Mouse (Mus musculus) midbrain, embryonic 10.5 days (tissue): ENCODE data around the gene Ube2l3. TPM values are rescaled to one million over a fixed set of nuclear protein-coding genes. Genes with fewer than 3 reads are reported as not detected.

Experiments used
- DNase-seq: peaks from one replicate; pipeline ENCODE4 v3.0.0-alpha.2; 2017; ENCODE audit warnings: low spot score
- H3K27ac ChIP-seq: fragments of 300-500 bp; sonication (generic); replicated peaks from 2 replicates; pipeline ENCODE4 v1.5.1; 2016; ENCODE audit warnings: mild to moderate bottlenecking
- H3K27me3 ChIP-seq: fragments of 300-500 bp; sonication (generic); 2 replicates; pipeline ENCODE4 v1.6.1; 2016; ENCODE audit warnings: low read depth, mild to moderate bottlenecking; ENCODE audit not compliant: poor library complexity, severe bottlenecking
- H3K36me3 ChIP-seq: fragments of 300-500 bp; sonication (generic); 2 replicates; pipeline ENCODE4 v1.6.1; 2016; ENCODE audit warnings: mild to moderate bottlenecking, moderate library complexity
- H3K4me1 ChIP-seq: fragments of 300-500 bp; sonication (generic); 2 replicates; pipeline ENCODE4 v1.6.1; 2016
- H3K4me3 ChIP-seq: fragments of 300-500 bp; sonication (generic); 2 replicates; pipeline ENCODE4 v1.5.1; 2016; ENCODE audit warnings: mild to moderate bottlenecking, moderate library complexity
- H3K9me3 ChIP-seq: fragments of 300-500 bp; sonication (generic); replicated peaks from 2 replicates; pipeline ENCODE4 v1.6.1; 2016; ENCODE audit warnings: mild to moderate bottlenecking
- WGBS: fragments of 180-500 bp; shearing (Covaris S2); methylation state at CpG from one replicate; pipeline ENCODE4 v1.1.7; 2016; 5-methylcytosine and 5-hydroxymethylcytosine counted together
- polyA plus RNA-seq: library from polyadenylated mRNA; unstranded; fragments of >200 nt; fragmentation: Nextera tagmentation; extraction: Ambion mirVana; gene quantifications from 2 replicates; pipeline ENCODE4 v1.2.1, GENCODE M21; 2016

The Ube2l3 gene
- polyA plus RNA-seq, 1 experiment from 2014 or later, result 424 TPM

- DNase-seq, result no peak
- H3K4me3 ChIP-seq, result no peak overlapping the region
- H3K27me3 ChIP-seq, result no peaks in the 10 kb centered on the region
- 97% methylated on average over 2 of the region's 2 CpGs for WGBS
- no peaks in the 10 kb centered on the region for H3K4me1 ChIP-seq
- no peak overlapping the region for H3K27ac ChIP-seq
- peaks cover 81% of the 10 kb centered on the region for H3K36me3 ChIP-seq
- H3K9me3 ChIP-seq, result no peaks in the 10 kb centered on the region
These were observed 48.1 kb downstream of the Ube2l3 start for GRCm38 (mm10) chr16:17154346-17154745.

GRCm38 (mm10) chr16:17151874-17152273 lies 50.6 kb downstream of the Ube2l3 start:
- Histone ChIP-seq H3K4me3 (no peak overlapping the region), H3K9me3 (no peaks in the 10 kb centered on the region), H3K4me1 (peaks cover 16% of the 10 kb centered on the region), H3K36me3 (peaks cover 56% of the 10 kb centered on the region), H3K27me3 (peaks cover 22% of the 10 kb centered on the region), H3K27ac (no peak overlapping the region)
- WGBS, result 90% methylated on average over 4 of the region's 4 CpGs
- DNase-seq, result no peak

DNA sequence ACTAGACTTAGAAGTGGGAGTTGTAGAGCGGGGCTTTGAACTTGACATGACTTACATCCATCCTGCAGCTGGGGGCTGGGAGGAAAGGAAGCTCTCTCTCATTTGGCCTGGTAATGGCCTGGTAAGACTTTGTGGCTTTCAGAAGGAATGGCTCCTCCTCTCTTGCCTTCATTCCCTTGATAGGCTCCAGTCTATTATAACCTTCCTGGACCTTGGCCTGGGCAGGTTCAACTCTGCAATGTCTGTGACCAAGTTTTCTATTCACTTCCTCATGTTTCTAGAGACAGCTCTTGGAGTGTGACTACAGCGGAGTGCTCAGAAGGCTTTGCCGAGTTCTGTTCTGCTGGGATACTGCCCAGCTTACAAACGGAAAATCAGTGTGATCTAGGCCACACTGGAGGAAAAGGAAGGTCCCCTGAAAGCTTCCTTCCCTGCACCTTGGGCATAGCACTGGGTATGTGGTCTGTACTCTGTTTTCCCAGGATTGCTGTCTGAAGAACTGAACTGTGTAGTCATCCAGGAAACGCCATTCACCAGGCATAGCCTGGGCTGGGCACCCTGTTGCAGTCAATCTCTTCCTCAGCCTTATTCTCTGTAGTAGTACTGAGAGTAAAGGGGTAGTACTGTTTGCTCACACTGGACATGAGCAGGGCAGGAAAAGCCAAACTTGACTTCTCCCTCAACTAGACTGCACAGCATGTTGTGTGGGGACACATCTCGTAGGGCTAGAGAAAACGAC lies 51.8 kb downstream of the Ube2l3 start:
- 89% methylated on average over 7 of the region's 7 CpGs for WGBS
- H3K36me3 ChIP-seq, result peaks cover 44% of the 10 kb centered on the region

DNA sequence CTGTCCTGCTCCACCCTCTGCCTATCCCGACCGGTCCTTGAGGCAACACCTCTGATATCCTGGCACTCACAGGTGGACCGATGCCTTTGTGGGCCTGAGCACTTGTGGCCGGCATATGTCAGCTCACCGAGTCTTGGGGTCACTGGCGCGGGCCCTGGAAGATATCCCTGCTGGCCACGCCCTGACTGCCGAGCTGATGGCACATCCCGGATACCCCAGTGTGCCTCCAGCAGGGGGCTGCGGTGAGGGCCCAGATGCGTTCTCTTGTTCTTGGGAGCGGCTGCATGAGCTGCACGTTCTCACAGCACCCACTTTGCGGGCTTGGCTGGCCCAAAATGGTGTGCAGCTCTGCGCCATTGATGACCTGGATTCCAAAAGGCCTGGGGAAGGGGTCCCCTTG lies 54.4 kb downstream of the Ube2l3 start:
- no peaks in the 10 kb centered on the region for H3K9me3 ChIP-seq
- no peak overlapping the region for H3K27ac ChIP-seq
- peak overlapping the region; percentile 69 for H3K4me3 ChIP-seq
- DNase-seq, result peak; percentile 58
- peaks cover 21% of the 10 kb centered on the region for H3K36me3 ChIP-seq
- H3K4me1 ChIP-seq, result peaks cover 27% of the 10 kb centered on the region
- 5% methylated on average over 16 of the region's 16 CpGs for WGBS
- peaks cover 24% of the 10 kb centered on the region for H3K27me3 ChIP-seq

More for the DNA sequence above, 51.8 kb downstream of the Ube2l3 start:
- peaks cover 24% of the 10 kb centered on the region for H3K27me3 ChIP-seq
- H3K4me3 ChIP-seq, result no peak overlapping the region
- H3K4me1 ChIP-seq, result peaks cover 19% of the 10 kb centered on the region
- no peak overlapping the region for H3K27ac ChIP-seq
- no peak for DNase-seq
- H3K9me3 ChIP-seq, result no peaks in the 10 kb centered on the region

GRCm38 (mm10) chr16:17147391-17147929 lies 55.0 kb downstream of the Ube2l3 start:
- peaks cover 24% of the 10 kb centered on the region for H3K27me3 ChIP-seq
- H3K27ac ChIP-seq, result peak overlapping the region; percentile 72; the same call in 1 of the 2 replicates
- peak; percentile 33 for DNase-seq
- under 1% methylated on average over 41 of the region's 41 CpGs for WGBS
- H3K36me3 ChIP-seq, result peaks cover 14% of the 10 kb centered on the region
- peaks cover 27% of the 10 kb centered on the region for H3K4me1 ChIP-seq
- H3K4me3 ChIP-seq, result peak overlapping the region; percentile 69
- H3K9me3 ChIP-seq, result no peaks in the 10 kb centered on the region

DNA sequence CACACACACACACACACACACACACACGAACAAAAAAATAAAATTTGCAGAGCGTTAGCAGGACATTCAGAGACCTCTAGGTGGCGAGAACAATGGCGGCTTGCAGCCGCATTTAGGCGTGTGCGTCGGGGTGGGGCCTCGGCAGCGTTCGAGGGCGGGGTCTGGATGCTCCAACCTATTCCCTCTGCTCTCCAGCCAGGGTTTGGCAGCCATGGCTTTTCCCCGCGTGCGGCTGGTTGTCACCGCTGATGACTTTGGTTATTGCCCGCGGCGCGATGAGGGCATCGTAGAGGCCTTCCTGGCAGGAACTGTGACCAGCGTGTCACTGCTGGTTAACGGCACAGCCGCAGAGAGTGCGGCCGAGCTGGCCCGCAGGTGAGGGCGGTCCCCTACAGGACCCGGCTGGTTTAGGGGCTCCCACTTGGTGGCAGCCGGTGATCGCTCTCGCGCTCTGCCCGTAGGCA lies 55.6 kb downstream of the Ube2l3 start, which contains the start of gene Ccdc116:
Gene Ccdc116 (minus strand): TSS at position 458 of the 464 bp plus-strand sequence.
- WGBS, result under 1% methylated on average over 34 of the region's 34 CpGs
- H3K27me3 ChIP-seq, result peaks cover 24% of the 10 kb centered on the region
- H3K27ac ChIP-seq, result peak within 1 kb of the TSS; percentile 72
- peak; percentile 86 for DNase-seq
- H3K36me3 ChIP-seq, result peaks cover 8% of the 10 kb centered on the region
- no peaks in the 10 kb centered on the region for H3K9me3 ChIP-seq
- peaks cover 27% of the 10 kb centered on the region for H3K4me1 ChIP-seq
- peak within 1 kb of the TSS; percentile 69 for H3K4me3 ChIP-seq

DNA sequence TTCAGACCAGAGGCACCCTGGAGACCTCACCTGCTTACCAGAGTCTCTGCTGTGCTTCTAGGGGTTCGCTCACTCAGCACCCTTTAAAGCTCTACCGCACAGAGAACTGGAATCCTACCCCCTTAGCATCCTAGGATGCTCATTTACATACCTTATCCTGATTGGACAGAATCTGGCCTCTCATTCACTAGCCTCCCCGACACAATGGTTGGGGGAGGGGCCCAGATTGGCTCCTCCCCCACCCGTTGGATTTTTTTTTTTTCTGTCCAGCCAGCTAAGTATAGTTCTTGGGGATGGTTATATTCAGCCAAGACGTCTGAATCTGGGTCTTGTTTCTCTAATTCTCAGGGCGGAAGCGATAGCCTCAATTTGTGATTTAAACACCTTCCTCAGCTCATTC lies 58.1 kb downstream of the Ube2l3 start, which contains the start of gene Ydjc:
Gene Ydjc (plus strand): TSS at position 283 of the 400 bp plus-strand sequence.
- WGBS, result 10% methylated on average over 7 of the region's 7 CpGs
- Histone ChIP-seq H3K27me3 (peaks cover 24% of the 10 kb centered on the region), H3K9me3 (no peaks in the 10 kb centered on the region), H3K27ac (no peak within 1 kb of the TSS), H3K36me3 (no peaks in the 10 kb centered on the region), H3K4me1 (peaks cover 27% of the 10 kb centered on the region), H3K4me3 (no peak within 1 kb of the TSS)
- peak; percentile 27 for DNase-seq

DNA sequence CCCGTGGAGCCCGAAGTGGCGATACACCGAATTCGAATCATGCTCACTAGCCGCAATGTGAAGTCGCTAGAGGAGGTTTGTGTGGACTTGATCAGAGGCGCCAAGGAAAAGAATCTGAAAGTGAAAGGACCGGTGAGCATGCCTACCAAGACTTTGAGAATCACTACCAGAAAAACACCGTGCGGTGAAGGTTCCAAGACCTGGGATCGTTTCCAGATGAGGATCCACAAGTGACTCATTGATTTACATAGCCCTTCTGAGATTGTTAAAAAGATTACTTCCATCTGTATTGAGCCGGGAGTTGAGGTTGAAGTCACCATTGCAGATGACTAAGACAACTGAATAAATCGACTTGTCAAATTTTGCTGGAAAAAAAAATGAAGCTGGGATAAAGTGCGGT lies 65.1 kb downstream of the Ube2l3 start:
- no peak for DNase-seq
- Histone ChIP-seq H3K27ac (no peak overlapping the region), H3K27me3 (no peaks in the 10 kb centered on the region), H3K9me3 (no peaks in the 10 kb centered on the region), H3K4me3 (no peak overlapping the region), H3K4me1 (peaks cover 9% of the 10 kb centered on the region), H3K36me3 (no peaks in the 10 kb centered on the region)
- WGBS, result 90% methylated on average over 15 of the region's 15 CpGs

DNA sequence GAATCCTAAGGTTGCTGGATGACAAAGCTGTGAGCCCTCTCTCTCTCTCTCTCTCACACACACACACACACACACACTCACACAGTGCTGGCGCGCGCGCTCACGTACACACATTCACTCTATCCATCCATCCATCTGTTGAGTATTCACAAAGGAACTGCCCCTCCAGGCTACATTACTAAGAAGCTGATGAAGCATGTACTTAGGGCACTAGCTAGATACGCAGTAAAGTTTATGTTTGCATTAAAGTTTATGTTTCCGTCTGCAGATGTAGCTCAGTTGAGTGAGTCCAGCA lies 69.6 kb downstream of the Ube2l3 start:
- DNase-seq, result peak; percentile 36
- H3K27ac ChIP-seq, result peak overlapping the region; percentile 92
- WGBS, result 41% methylated on average over 7 of the region's 7 CpGs
- H3K9me3 ChIP-seq, result no peaks in the 10 kb centered on the region
- H3K36me3 ChIP-seq, result peaks cover 13% of the 10 kb centered on the region; the same call in 1 of the 2 replicates
- H3K27me3 ChIP-seq, result no peaks in the 10 kb centered on the region
- peak overlapping the region; percentile 83 for H3K4me3 ChIP-seq
- peaks cover 26% of the 10 kb centered on the region for H3K4me1 ChIP-seq

- under 1% methylated on average over 47 of the region's 47 CpGs for WGBS
- Histone ChIP-seq H3K4me3 (peak within 1 kb of the TSS; percentile 83), H3K9me3 (no peaks in the 10 kb centered on the region), H3K4me1 (peaks cover 26% of the 10 kb centered on the region), H3K27ac (peak within 1 kb of the TSS; percentile 92), H3K27me3 (no peaks in the 10 kb centered on the region), H3K36me3 (peaks cover 13% of the 10 kb centered on the region; the same call in 1 of the 2 replicates)
- DNase-seq, result peak; percentile 99
These were observed 70.2 kb downstream of the Ube2l3 start, which contains the start of gene Sdf2l1 for GRCm38 (mm10) chr16:17132089-17132905. TSS of gene Sdf2l1 (minus strand) at chr16:17132383.

GRCm38 (mm10) chr16:17131191-17132088 lies 71.0 kb downstream of the Ube2l3 start:
- Histone ChIP-seq H3K4me3 (peak overlapping the region; percentile 83), H3K27ac (peak overlapping the region; percentile 92), H3K36me3 (peaks cover 13% of the 10 kb centered on the region; the same call in 1 of the 2 replicates), H3K4me1 (peaks cover 26% of the 10 kb centered on the region), H3K9me3 (no peaks in the 10 kb centered on the region), H3K27me3 (no peaks in the 10 kb centered on the region)
- 4% methylated on average over 43 of the region's 43 CpGs for WGBS
- no peak for DNase-seq

DNA sequence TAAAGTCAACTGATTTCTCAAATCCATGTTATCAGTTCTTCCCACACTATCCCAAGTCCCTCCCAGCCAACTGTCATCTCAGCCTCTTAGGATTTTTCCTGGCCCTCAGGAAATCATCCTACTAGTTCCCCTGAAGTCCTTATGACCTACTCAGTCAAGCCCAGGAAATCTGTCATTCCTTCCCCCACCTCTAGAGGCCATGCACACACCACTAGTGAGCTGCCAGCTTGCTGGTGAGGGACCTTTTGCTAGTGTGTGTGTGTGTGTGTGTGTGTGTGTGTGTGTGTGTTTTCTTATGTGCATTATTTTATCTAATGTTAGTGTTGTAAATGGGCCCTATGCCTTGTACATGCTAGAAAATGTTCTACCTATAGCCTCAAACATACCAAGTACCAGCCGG lies 75.2 kb downstream of the Ube2l3 start:
- no peaks in the 10 kb centered on the region for H3K9me3 ChIP-seq
- peaks cover 46% of the 10 kb centered on the region for H3K4me1 ChIP-seq
- DNase-seq, result peak; percentile 34
- peaks cover 25% of the 10 kb centered on the region for H3K36me3 ChIP-seq
- H3K27ac ChIP-seq, result no peak overlapping the region
- no peaks in the 10 kb centered on the region for H3K27me3 ChIP-seq
- no peak overlapping the region for H3K4me3 ChIP-seq
- WGBS, result 89% methylated on average over 1 of the region's 1 CpGs
